Mouse (Mus musculus): ENCODE measurements around the gene Nuak2. TPM values are rescaled to one million over a fixed set of nuclear protein-coding genes. Genes with fewer than 3 reads are reported as not detected.
"Not testable (repeated sequence)": the region's sequence is repeated elsewhere in the genome, so short reads cannot be mapped to it uniquely, and the experiment has no call there.

Gene Nuak2
- polyA plus RNA-seq, 1 experiment from 2014 or later = 4.6 TPM

DNA sequence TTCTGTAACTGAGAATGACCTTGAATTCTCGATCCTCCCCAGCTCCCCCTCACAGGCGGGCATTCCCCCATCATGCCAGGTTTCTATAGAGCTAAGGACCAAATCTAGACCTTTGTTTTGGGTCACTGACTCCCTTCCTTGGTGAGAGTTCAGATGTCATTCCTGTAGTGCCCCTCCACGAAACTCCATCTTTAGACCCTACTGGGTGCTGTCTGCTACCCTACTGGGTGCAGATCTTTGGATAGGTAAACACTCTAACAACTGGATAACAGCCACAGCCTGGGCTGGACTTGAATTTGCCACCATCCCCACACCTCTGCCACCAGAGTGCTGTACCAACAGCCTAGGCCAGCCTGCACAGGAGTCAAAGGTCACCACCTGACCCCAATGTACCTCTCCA is 26.6 kb downstream of the Nuak2 start:
- no peak overlapping the region for H3K27ac ChIP-seq (ENCODE audit: low read length)
- no peak for ATAC-seq
- peaks cover 10% of the 10 kb centered on the region for H3K4me1 ChIP-seq (ENCODE audit: control insufficient read depth, insufficient read depth, low read length)
- H3K4me2 ChIP-seq (ENCODE audit: low read depth, low read length) = no peak overlapping the region
- WGBS = 63% methylated on average over 3 of the region's 3 CpGs
- no peaks in the 10 kb centered on the region for H3K9me3 ChIP-seq (ENCODE audit: control insufficient read depth, low read length)
- H3K4me3 ChIP-seq (ENCODE audit: low read length) = no peak overlapping the region
- H3K36me3 ChIP-seq (ENCODE audit: control insufficient read depth, insufficient read depth, low read length) = no peaks in the 10 kb centered on the region
- H3K9ac ChIP-seq (ENCODE audit: low read depth, low read length) = no peak overlapping the region
- H3K27me3 ChIP-seq (replicated peaks; ENCODE audit: control insufficient read depth, insufficient read depth, low read length) = no peaks in the 10 kb centered on the region

DNA sequence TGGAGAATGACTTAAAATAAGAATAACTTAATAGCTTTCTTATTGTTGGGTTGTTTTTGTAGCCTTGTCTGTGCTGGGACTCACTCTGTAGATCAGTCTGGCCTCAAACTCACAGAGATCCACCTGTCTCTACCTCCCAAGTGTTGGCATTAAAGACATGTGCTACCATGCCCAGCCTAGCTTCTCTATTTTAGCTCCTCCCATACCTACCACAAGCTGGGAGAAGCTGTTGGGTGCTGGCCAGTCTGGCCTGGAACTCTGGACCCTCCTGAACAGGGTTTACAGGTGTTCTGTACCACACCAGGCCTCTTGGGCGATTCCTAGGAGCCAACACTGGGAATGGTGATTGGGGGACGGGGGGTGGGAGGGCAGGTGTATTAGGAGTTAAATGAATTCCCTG is 27.3 kb downstream of the Nuak2 start:
- H3K9ac ChIP-seq (ENCODE audit: low read depth, low read length) = no peak overlapping the region
- no peak overlapping the region for H3K4me3 ChIP-seq (ENCODE audit: low read length)
- H3K9me3 ChIP-seq (ENCODE audit: control insufficient read depth, low read length) = no peaks in the 10 kb centered on the region
- H3K36me3 ChIP-seq (ENCODE audit: control insufficient read depth, insufficient read depth, low read length) = no peaks in the 10 kb centered on the region
- no peak overlapping the region for H3K27ac ChIP-seq (ENCODE audit: low read length)
- peaks cover 10% of the 10 kb centered on the region; the same call in 1 of the 2 replicates for H3K4me1 ChIP-seq (ENCODE audit: control insufficient read depth, insufficient read depth, low read length)
- WGBS = 93% methylated on average over 2 of the region's 2 CpGs
- ATAC-seq = no peak
- no peak overlapping the region for H3K4me2 ChIP-seq (ENCODE audit: low read depth, low read length)
- H3K27me3 ChIP-seq (replicated peaks; ENCODE audit: control insufficient read depth, insufficient read depth, low read length) = no peaks in the 10 kb centered on the region

DNA sequence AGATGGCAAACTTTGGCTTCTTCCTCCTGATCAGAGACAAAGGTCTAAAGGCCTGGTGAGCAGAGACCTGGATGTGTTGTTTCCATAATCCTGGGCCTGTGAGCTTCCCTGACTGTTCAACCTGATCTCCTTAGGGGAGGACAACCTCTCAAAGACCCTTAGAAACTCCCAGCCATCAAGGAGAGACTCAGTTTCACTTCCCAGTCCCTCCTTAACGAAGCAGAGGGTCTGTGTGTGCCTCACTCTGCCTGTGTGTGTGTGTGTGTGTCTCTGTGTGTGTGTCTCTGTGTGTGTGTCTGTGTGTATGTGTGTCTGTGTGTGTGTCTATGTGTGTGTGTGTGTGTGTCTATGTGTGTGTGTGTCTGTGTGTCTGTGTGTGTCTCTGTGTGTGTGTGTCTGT is 27.7 kb downstream of the Nuak2 start:
- Histone ChIP-seq H3K4me1 (ENCODE audit: control insufficient read depth, insufficient read depth, low read length) (peaks cover 8% of the 10 kb centered on the region; the same call in 1 of the 2 replicates), H3K4me2 (ENCODE audit: low read depth, low read length) (no peak overlapping the region), H3K27ac (ENCODE audit: low read length) (no peak overlapping the region), H3K4me3 (ENCODE audit: low read length) (no peak overlapping the region), H3K36me3 (ENCODE audit: control insufficient read depth, insufficient read depth, low read length) (no peaks in the 10 kb centered on the region), H3K27me3 (replicated peaks; ENCODE audit: control insufficient read depth, insufficient read depth, low read length) (no peaks in the 10 kb centered on the region), H3K9me3 (ENCODE audit: control insufficient read depth, low read length) (no peaks in the 10 kb centered on the region), H3K9ac (ENCODE audit: low read depth, low read length) (no peak overlapping the region)
- no peak for ATAC-seq
- WGBS = 81% methylated on average over 1 of the region's 1 CpGs

DNA sequence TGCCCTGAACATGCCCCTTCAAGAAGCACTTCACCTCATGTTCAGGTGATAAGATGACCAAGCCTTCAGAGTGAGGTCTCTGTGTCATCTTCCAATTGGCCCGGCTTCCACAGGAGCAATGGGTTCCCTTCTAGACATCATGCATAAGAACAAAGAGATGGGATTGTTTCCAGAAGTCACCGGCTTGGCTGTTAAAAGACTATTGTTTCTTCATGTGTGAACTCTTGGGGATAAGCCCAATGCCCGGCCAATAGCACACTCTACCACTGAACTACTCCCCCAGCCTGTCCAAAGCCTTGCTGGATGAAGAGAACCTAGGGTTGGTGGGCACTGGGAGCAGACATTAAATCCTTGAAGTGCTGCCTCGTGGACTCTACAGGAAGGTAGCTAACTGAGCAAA is 29.6 kb downstream of the Nuak2 start:
- H3K9me3 ChIP-seq (ENCODE audit: control insufficient read depth, low read length) = no peaks in the 10 kb centered on the region
- no peak for ATAC-seq
- WGBS = 82% methylated on average over 4 of the region's 4 CpGs
- H3K4me3 ChIP-seq (ENCODE audit: low read length) = no peak overlapping the region
- no peaks in the 10 kb centered on the region for H3K36me3 ChIP-seq (ENCODE audit: control insufficient read depth, insufficient read depth, low read length)
- H3K4me2 ChIP-seq (ENCODE audit: low read depth, low read length) = no peak overlapping the region
- H3K9ac ChIP-seq (ENCODE audit: low read depth, low read length) = no peak overlapping the region
- no peaks in the 10 kb centered on the region for H3K27me3 ChIP-seq (replicated peaks; ENCODE audit: control insufficient read depth, insufficient read depth, low read length)
- no peak overlapping the region for H3K27ac ChIP-seq (ENCODE audit: low read length)
- peaks cover 8% of the 10 kb centered on the region; the same call in 1 of the 2 replicates for H3K4me1 ChIP-seq (ENCODE audit: control insufficient read depth, insufficient read depth, low read length)

DNA sequence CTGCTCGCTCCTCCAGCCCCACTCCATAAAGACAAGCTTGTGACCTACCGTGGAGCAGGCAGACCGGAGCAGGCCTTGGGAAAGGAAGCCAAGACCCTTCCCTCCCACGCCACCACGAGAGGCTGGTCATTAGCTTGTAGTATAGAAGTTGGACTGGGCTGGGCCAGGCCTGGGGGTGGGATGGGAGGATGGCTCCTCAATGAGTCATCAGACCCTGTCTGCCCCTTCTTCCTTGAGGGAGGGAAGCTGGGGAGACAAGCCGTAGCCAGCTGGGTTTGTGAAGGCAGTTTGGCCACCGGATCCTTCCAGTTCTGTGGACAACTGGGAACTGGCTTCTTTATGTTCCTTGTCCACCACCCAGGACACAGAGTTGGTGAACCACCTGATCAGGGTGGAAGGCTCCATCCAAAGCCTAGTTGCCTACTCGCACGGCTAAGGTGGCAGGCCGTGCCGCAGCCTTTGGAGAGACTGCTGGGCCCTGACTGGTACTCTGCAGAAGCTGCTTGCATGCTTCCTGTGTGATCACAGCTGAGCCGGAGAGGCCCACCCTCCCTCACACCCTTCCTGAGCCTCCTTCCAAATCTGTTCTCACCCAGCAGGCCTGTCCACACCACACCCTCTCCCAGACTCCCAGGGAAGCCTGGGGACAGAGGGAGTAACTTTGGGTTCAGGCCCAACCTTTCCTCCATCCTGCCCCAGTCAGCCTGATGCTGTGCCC is 30.4 kb downstream of the Nuak2 start:
- WGBS = 64% methylated on average over 12 of the region's 12 CpGs
- H3K4me1 ChIP-seq (ENCODE audit: control insufficient read depth, insufficient read depth, low read length) = peaks cover 8% of the 10 kb centered on the region; the same call in 1 of the 2 replicates
- H3K4me2 ChIP-seq (ENCODE audit: low read depth, low read length) = no peak overlapping the region
- H3K9me3 ChIP-seq (ENCODE audit: control insufficient read depth, low read length) = no peaks in the 10 kb centered on the region
- H3K27me3 ChIP-seq (replicated peaks; ENCODE audit: control insufficient read depth, insufficient read depth, low read length) = no peaks in the 10 kb centered on the region
- H3K27ac ChIP-seq (ENCODE audit: low read length) = peak overlapping the region; percentile 74
- no peaks in the 10 kb centered on the region for H3K36me3 ChIP-seq (ENCODE audit: control insufficient read depth, insufficient read depth, low read length)
- peak; percentile 71 for ATAC-seq
- H3K4me3 ChIP-seq (ENCODE audit: low read length) = no peak overlapping the region
- H3K9ac ChIP-seq (ENCODE audit: low read depth, low read length) = peak overlapping the region; percentile 33; the same call in 1 of the 2 replicates

DNA sequence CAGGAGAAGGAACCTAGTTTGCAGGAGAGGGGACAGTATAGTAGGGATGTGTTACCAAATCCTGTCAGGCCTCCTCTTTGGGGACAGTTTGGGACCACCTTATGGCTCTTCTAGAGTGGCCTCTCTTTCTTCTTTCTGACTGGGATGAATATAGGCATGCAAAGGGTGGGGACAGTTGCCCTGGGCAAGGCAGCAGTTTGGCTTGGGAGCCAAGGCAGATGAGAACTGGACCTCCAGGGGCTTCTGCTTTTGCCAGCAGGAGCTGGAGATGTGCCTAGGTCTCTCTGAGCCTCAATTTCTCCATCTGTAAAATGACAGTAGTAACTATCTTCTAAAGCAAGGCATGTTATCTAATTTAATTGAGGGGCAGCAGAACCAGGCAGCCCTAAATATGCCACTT is 31.0 kb downstream of the Nuak2 start:
- Histone ChIP-seq H3K36me3 (ENCODE audit: control insufficient read depth, insufficient read depth, low read length) (no peaks in the 10 kb centered on the region), H3K27ac (ENCODE audit: low read length) (peak overlapping the region; percentile 74), H3K4me3 (ENCODE audit: low read length) (no peak overlapping the region), H3K9ac (ENCODE audit: low read depth, low read length) (no peak overlapping the region), H3K4me2 (ENCODE audit: low read depth, low read length) (no peak overlapping the region), H3K4me1 (ENCODE audit: control insufficient read depth, insufficient read depth, low read length) (peaks cover 8% of the 10 kb centered on the region; the same call in 1 of the 2 replicates), H3K27me3 (replicated peaks; ENCODE audit: control insufficient read depth, insufficient read depth, low read length) (no peaks in the 10 kb centered on the region), H3K9me3 (ENCODE audit: control insufficient read depth, low read length) (no peaks in the 10 kb centered on the region)
- ATAC-seq = no peak

DNA sequence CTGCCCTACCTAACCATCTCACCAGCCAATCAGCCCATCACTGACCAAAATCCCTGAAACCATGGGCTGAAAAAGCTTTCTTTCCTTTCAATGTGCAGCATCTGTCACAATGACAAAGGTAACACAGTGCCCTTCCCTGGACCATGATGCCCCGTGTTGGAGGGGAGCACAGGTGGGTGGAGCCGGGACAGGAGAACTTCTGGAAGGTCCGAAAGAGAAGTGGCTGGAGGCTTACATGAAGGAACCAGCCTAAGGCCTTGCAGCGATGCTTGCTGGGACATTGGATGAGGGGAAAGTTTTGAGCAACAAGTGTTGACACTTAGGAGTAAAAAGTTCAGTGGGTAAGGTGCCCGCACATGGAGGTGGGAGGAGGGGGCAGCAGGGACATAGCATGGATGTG is 32.5 kb downstream of the Nuak2 start:
- Histone ChIP-seq H3K4me3 (ENCODE audit: low read length) (no peak overlapping the region), H3K4me1 (ENCODE audit: control insufficient read depth, insufficient read depth, low read length) (peaks cover 8% of the 10 kb centered on the region; the same call in 1 of the 2 replicates), H3K9ac (ENCODE audit: low read depth, low read length) (no peak overlapping the region), H3K9me3 (ENCODE audit: control insufficient read depth, low read length) (no peaks in the 10 kb centered on the region), H3K4me2 (ENCODE audit: low read depth, low read length) (no peak overlapping the region), H3K27ac (ENCODE audit: low read length) (no peak overlapping the region), H3K36me3 (ENCODE audit: control insufficient read depth, insufficient read depth, low read length) (no peaks in the 10 kb centered on the region), H3K27me3 (replicated peaks; ENCODE audit: control insufficient read depth, insufficient read depth, low read length) (no peaks in the 10 kb centered on the region)
- 86% methylated on average over 5 of the region's 5 CpGs for WGBS
- ATAC-seq = no peak

DNA sequence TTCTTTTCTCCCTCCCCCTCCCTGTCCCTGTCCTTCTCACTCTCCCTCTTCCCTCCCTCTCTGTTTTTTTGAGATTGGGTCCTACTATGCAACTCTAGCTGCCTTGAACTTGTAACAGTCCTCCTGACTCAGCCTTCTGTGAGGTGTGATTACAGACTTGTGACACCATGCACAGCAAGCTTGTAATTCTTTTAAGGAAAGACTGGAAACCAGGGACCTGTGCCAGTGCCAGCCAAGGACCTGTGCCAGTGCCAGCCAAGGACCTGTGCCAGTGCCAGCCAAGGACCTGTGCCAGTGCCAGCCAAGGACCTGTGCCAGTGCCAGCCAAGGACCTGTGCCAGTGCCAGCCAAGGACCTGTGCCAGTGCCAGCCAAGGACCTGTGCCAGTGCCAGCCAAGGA is 33.1 kb downstream of the Nuak2 start:
- not testable (repeated sequence) for H3K36me3 ChIP-seq (ENCODE audit: control insufficient read depth, insufficient read depth, low read length); H3K27me3 ChIP-seq (replicated peaks; ENCODE audit: control insufficient read depth, insufficient read depth, low read length); H3K27ac ChIP-seq (ENCODE audit: low read length); ATAC-seq; H3K4me3 ChIP-seq (ENCODE audit: low read length); H3K9ac ChIP-seq (ENCODE audit: low read depth, low read length); H3K4me1 ChIP-seq (ENCODE audit: control insufficient read depth, insufficient read depth, low read length); H3K9me3 ChIP-seq (ENCODE audit: control insufficient read depth, low read length); H3K4me2 ChIP-seq (ENCODE audit: low read depth, low read length)

DNA sequence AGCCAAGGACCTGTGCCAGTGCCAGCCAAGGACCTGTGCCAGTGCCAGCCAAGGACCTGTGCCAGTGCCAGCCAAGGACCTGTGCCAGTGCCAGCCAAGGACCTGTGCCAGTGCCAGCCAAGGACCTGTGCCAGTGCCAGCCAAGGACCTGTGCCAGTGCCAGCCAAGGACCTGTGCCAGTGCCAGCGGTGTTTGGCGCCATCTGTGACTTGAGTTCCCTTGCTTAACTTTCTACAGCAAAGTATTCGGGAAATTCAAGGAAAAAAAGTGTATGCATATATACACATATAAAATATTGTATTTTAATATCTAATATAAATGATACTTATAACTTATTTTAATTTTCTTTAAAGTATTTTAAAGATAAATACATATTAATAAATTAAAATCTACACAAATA is 33.7 kb downstream of the Nuak2 start:
- ATAC-seq; H3K27ac ChIP-seq (ENCODE audit: low read length); H3K9ac ChIP-seq (ENCODE audit: low read depth, low read length); H3K9me3 ChIP-seq (ENCODE audit: control insufficient read depth, low read length); H3K36me3 ChIP-seq (ENCODE audit: control insufficient read depth, insufficient read depth, low read length); H3K4me1 ChIP-seq (ENCODE audit: control insufficient read depth, insufficient read depth, low read length); H3K4me2 ChIP-seq (ENCODE audit: low read depth, low read length); H3K27me3 ChIP-seq (replicated peaks; ENCODE audit: control insufficient read depth, insufficient read depth, low read length); H3K4me3 ChIP-seq (ENCODE audit: low read length): not testable (repeated sequence)
- 92% methylated on average over 3 of the region's 3 CpGs for WGBS

DNA sequence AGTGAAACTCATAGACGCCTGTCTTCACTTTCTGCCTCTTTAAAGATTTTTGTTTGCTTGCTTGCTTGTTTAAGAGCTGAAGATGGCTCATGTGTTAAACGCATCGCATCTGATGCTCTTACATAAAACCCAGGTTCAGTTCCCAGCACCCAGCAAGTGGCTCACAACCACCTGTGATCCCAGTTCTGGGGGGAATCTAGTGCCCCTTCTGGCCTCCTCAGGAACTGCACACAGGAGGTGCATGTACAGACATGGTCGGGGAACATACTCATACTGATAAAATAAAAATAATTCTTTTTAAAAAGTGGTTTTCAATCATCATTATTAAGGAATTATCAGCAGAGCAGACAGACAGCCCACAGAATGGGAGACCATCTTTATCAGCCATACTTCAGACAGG is 35.1 kb downstream of the Nuak2 start:
- WGBS = 96% methylated on average over 4 of the region's 4 CpGs
- peaks cover 6% of the 10 kb centered on the region; the same call in 1 of the 2 replicates for H3K4me1 ChIP-seq (ENCODE audit: control insufficient read depth, insufficient read depth, low read length)
- no peak overlapping the region for H3K27ac ChIP-seq (ENCODE audit: low read length)
- ATAC-seq = no peak
- H3K27me3 ChIP-seq (replicated peaks; ENCODE audit: control insufficient read depth, insufficient read depth, low read length) = no peaks in the 10 kb centered on the region
- H3K9ac ChIP-seq (ENCODE audit: low read depth, low read length) = no peak overlapping the region
- H3K9me3 ChIP-seq (ENCODE audit: control insufficient read depth, low read length) = no peaks in the 10 kb centered on the region
- H3K4me2 ChIP-seq (ENCODE audit: low read depth, low read length) = no peak overlapping the region
- no peaks in the 10 kb centered on the region for H3K36me3 ChIP-seq (ENCODE audit: control insufficient read depth, insufficient read depth, low read length)
- no peak overlapping the region for H3K4me3 ChIP-seq (ENCODE audit: low read length)
